Mouse (Mus musculus): ENCODE measurements at regions not wholly inside any gene's neighbourhood (a gene's known extent, or its start where the extent isn't known, plus 50 kb on each side); places are given as distances from the start of the nearest gene placed in this dataset.

DNA sequence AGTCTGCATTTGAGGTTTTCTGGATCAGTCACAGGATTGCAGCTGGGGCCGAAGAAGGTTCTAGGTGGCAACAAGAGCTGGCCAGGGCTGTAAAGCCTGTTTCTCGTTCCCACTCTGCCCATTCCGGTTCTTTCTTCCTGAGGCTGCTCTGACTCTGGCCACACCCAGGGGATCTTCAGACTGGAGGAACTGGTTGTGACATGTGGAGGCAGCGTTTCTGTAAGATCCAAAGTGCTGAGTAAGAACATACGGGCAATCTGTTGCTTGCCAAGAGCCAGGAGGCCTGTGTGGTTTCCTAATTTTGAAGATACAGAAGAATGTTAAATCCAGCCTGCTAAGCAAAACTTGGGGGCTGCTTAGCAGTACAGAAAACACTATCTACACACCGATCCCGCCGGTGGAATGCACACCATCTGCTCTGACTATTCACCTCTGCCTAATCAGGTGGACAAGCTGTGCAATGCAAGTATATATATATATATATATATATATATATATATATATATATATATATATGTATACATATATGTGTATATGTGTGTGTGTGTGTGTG lies 99.3 kb upstream of the Bmp2k start:
- TF ChIP-seq CTCF (IDR thresholded peaks at IDR 0.05; ENCODE audit: low read depth, low read length) (no peak), GATA2 (IDR thresholded peaks at IDR 0.05; ENCODE audit: borderline replicate concordance, low read depth, low read length) (no peak), TAL1 (conservative IDR thresholded peaks at IDR 0.05; ENCODE audit: low read depth, low read length) (no peak), POLR2AphosphoS5 (IDR thresholded peaks at IDR 0.05; ENCODE audit: insufficient replicate concordance, low read depth, low read length) (no peak), GATA1 (IDR thresholded peaks at IDR 0.05; ENCODE audit: borderline replicate concordance, low read length) (no peak)

Data from G1E (cell line).